Mouse (Mus musculus): ENCODE data around the gene Prkd1.

Prkd1 gene

DNA sequence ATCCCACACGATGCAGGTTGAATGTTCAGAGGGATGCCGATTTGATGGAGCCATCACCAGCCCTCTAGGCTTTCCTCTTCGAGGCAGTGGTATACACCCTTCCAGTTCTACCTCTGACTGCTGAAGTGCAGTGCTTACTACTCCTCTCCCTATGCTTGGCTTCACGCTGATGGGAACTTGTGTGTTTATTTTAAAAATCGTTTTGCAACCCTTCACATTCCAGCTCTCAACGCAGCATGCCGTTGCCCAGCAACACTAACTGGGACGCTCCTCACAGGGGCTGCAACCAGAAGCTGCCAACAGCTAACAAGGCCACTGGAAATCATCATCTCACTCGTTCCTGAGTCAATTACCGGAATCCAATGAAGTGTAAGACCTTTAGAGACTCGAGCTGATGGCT, 296.5 kb downstream of the Prkd1 start:
- no peak for DNase-seq (ENCODE audit: low read depth, low spot score)

DNA sequence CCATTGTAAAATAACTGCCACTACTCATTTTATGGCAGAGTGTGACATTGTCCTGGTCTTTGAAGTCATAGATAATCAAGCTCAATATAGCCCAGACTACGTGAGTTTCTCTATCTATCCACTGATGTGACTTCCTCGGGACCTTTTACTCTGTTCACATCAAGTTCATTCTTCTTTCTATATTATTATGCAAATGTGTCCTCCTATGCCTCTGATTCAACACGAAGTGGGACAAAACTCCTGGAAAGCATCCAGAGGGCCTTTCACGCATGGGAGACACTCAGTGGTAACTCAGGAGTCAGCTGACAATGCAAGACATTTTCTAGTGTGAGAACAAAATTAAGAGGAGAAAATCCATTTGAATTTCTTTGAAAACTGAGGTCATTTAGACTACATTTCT, 315.7 kb downstream of the Prkd1 start:
- no peak for DNase-seq (ENCODE audit: low read depth, low spot score)

DNA sequence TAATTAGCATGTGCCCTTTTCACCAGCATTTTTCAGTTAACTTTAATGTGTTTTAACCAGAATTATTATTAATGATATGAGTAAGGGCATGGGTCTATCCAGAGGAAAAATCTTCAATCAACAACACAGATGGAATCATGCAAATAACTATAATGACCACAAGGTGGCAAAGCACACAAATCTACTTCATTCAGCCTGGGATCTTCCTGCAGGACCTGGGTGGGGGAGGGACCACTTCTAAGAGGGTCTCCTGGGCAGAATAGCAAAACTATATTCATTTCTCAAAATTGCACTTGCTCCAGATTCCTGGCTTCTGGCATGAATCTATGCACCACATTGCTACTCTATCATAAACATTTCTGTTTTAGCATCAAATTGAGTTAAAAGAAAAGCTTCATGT, 334.3 kb downstream of the Prkd1 start:
- no peak for DNase-seq (ENCODE audit: low read depth, low spot score)

DNA sequence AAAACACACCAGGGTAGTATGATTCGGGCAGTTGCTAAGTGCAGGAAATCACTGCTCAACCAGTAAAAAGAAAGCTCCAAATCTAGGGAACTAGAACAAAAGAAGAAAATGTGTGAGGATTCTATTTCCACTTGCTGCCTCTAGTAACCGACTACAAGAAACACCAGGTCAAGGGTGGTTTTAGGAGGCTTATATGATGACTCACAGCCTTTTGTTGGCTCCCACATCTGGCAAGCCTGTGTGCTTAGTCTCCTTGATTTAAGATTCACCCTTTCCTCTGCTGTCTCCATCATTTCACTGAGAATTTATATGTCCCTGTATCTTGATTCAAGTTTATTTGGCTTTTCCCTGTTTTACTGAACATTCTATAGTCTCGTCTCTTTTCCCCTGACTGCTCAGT, 339.6 kb downstream of the Prkd1 start:
- DNase-seq (ENCODE audit: low read depth, low spot score) = no peak

DNA sequence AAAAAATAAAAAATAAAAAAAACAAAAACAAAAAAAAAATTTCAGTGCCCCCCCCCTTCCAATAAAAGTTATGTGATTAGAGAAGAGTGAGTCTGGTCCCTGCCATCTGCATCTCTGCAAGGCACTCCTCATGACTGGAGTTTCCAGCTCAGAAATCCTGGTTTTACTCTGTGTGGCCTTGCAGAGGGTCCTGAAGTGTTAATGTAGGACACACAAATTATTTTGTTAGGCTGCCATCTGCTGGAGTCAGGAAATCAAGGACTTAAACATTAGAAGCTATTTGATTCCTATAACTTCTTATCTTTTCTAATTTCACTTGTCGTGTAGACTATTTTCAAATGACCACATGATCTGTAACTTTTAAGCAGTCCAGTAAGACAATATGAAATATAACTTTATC, 347.6 kb downstream of the Prkd1 start:
- no peak for DNase-seq (ENCODE audit: low read depth, low spot score)

DNA sequence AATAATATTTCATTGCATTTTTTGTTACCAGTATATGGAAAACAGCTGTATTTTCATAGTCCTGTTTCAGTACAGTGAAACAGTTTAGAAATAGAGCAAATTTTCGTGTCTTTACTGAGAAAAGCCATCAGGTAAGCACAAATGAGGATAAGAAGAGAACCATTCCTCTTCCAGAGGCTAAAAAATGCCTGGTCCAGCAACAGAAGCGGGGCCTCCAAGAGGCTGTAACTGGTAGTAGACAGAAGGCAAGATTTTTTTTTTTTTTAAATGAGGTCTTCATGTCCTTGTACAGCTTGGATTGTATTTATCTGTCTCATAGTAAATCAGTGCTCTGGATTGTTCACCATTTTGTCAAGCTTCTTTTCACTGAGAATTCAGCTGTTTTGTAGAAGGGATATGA, 352.8 kb downstream of the Prkd1 start:
- DNase-seq (ENCODE audit: low read depth, low spot score) = no peak

DNA sequence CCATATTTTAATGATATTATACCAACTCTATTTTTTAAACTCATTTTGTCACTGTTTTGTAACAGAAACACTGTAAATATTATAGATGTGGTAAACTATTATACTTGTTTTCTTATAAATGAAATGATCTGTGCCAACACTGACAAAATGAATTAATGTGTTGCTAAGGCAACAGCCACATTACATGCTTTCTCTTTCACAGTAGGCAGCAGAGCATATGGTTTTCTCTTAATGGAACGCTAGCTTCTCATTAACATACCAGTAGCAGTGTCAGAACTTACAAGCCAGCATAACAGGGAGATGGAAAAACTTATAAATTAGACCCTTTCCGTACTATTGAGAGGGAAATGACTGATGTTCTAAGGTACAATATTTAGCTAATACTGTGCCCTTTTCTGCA, 353.3 kb downstream of the Prkd1 start:
- DNase-seq (ENCODE audit: low read depth, low spot score) = no peak

DNA sequence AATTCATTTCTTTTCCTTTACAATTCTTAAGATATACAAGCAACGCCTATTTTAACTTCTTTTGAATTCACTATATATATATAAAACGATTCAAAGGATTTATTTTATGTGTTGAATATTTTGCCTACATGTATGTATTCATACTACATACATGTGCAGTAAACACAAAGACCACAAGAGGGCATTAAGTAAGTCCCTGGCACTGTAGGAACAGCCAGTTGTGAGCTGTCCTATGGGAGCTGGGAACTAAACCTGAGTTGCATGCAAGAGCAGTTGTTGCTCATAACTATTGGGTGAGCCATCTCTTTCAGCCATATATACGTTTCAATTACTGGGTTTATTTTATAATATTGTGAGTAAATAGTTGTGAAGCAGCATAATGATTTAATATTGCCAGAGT, 356.1 kb downstream of the Prkd1 start:
- DNase-seq (ENCODE audit: low read depth, low spot score) = no peak
